Mouse (Mus musculus) limb, embryonic 10.5 days (tissue): ENCODE data around the gene Fam219a. TPM values are rescaled to one million over a fixed set of nuclear protein-coding genes. Genes with fewer than 3 reads are reported as not detected.

Source experiments
- DNase-seq: peaks from one replicate; pipeline ENCODE4 v3.0.0-alpha.2; 2017; ENCODE audit warnings: low spot score
- H3K27ac ChIP-seq: fragments of 300-500 bp; sonication (generic); 2 replicates; pipeline ENCODE4 v1.5.1; 2016; ENCODE audit warnings: mild to moderate bottlenecking
- H3K27me3 ChIP-seq: fragments of 300-500 bp; sonication (generic); 2 replicates; pipeline ENCODE4 v1.6.1; 2016; ENCODE audit warnings: low read depth, mild to moderate bottlenecking; ENCODE audit not compliant: poor library complexity, severe bottlenecking
- H3K36me3 ChIP-seq: fragments of 300-500 bp; sonication (generic); 2 replicates; pipeline ENCODE4 v1.6.1; 2016; ENCODE audit warnings: mild to moderate bottlenecking, moderate library complexity
- H3K4me1 ChIP-seq: fragments of 300-500 bp; sonication (generic); 2 replicates; pipeline ENCODE4 v1.6.1; 2016
- H3K4me3 ChIP-seq: fragments of 300-500 bp; sonication (generic); 2 replicates; pipeline ENCODE4 v1.5.1; 2016; ENCODE audit warnings: mild to moderate bottlenecking, moderate library complexity
- H3K9me3 ChIP-seq: fragments of 300-500 bp; sonication (generic); replicated peaks from 2 replicates; pipeline ENCODE4 v1.6.1; 2016; ENCODE audit warnings: mild to moderate bottlenecking
- WGBS: fragments of 180-500 bp; shearing (Covaris S2); methylation state at CpG from one replicate; pipeline ENCODE4 v1.1.7; 2016; 5-methylcytosine and 5-hydroxymethylcytosine counted together
- polyA plus RNA-seq: library from polyadenylated mRNA; unstranded; fragments of >200 nt; fragmentation: Nextera tagmentation; extraction: Ambion mirVana; gene quantifications from 2 replicates; pipeline ENCODE4 v1.2.1, GENCODE M21; 2016

Gene Fam219a
- 1.1 and 1.9 TPM in 2 replicates for polyA plus RNA-seq

- no peaks in the 10 kb centered on the region for H3K36me3 ChIP-seq
- WGBS, result under 1% methylated on average over 41 of the region's 41 CpGs
- peak; percentile 96 for DNase-seq
- peaks cover 29% of the 10 kb centered on the region for H3K4me1 ChIP-seq
- H3K4me3 ChIP-seq, result peak within 1 kb of the TSS; percentile 80
- H3K9me3 ChIP-seq, result 0 out of 2 replicates have a peak, but pooled peaks cover 1% of the 10 kb centered on the region
- H3K27me3 ChIP-seq, result peaks cover 51% of the 10 kb centered on the region
- peak within 1 kb of the TSS; percentile 68; the same call in 1 of the 2 replicates for H3K27ac ChIP-seq
Measured at GRCm38 (mm10) chr4:41569411-41569885, at the start of gene Fam219a, which contains the start of gene Dnaic1. TSS of gene Fam219a (minus strand) at chr4:41569538. TSS of gene Dnaic1 (plus strand) at chr4:41569775.

- H3K27me3 ChIP-seq, result peaks cover 73% of the 10 kb centered on the region
- no peaks in the 10 kb centered on the region for H3K9me3 ChIP-seq
- peaks cover 27% of the 10 kb centered on the region for H3K4me1 ChIP-seq
- H3K4me3 ChIP-seq, result no peak overlapping the region
- DNase-seq, result no peak
- H3K36me3 ChIP-seq, result no peaks in the 10 kb centered on the region
- no peak overlapping the region for H3K27ac ChIP-seq
- 67% methylated on average over 9 of the region's 9 CpGs for WGBS
Measured at GRCm38 (mm10) chr4:41615661-41616599, 46.6 kb upstream of the Fam219a start.

GRCm38 (mm10) chr4:41614156-41614555 is 44.8 kb upstream of the Fam219a start:
- Histone ChIP-seq H3K4me1 (peaks cover 22% of the 10 kb centered on the region), H3K4me3 (no peak overlapping the region), H3K27me3 (peaks cover 60% of the 10 kb centered on the region), H3K36me3 (no peaks in the 10 kb centered on the region), H3K9me3 (no peaks in the 10 kb centered on the region), H3K27ac (no peak overlapping the region)
- DNase-seq, result peak; percentile 84
- WGBS, result 11% methylated on average over 7 of the region's 7 CpGs

- Histone ChIP-seq H3K27ac (no peak overlapping the region), H3K4me1 (peaks cover 7% of the 10 kb centered on the region; the same call in 1 of the 2 replicates)
- no peak for DNase-seq
Measured at GRCm38 (mm10) chr4:41612166-41612565, 42.8 kb upstream of the Fam219a start.

GRCm38 (mm10) chr4:41610594-41610980 is 41.2 kb upstream of the Fam219a start:
- Histone ChIP-seq H3K27me3 (peaks cover 28% of the 10 kb centered on the region), H3K9me3 (no peaks in the 10 kb centered on the region), H3K27ac (no peak overlapping the region), H3K4me3 (no peak overlapping the region), H3K4me1 (peaks cover 7% of the 10 kb centered on the region; the same call in 1 of the 2 replicates), H3K36me3 (no peaks in the 10 kb centered on the region)
- WGBS, result 42% methylated on average over 6 of the region's 6 CpGs
- DNase-seq, result no peak

More at GRCm38 (mm10) chr4:41612166-41612565, 42.8 kb upstream of the Fam219a start:
- H3K4me3 ChIP-seq, result no peak overlapping the region
- H3K9me3 ChIP-seq, result no peaks in the 10 kb centered on the region
- peaks cover 43% of the 10 kb centered on the region for H3K27me3 ChIP-seq
- no peaks in the 10 kb centered on the region for H3K36me3 ChIP-seq
- whole genome bisulfite sequencing, result 64% methylated on average over 8 of the region's 8 CpGs

- Histone ChIP-seq H3K27me3 (peaks cover 22% of the 10 kb centered on the region), H3K27ac (no peak overlapping the region), H3K36me3 (no peaks in the 10 kb centered on the region), H3K4me3 (no peak overlapping the region), H3K9me3 (no peaks in the 10 kb centered on the region), H3K4me1 (peaks cover 7% of the 10 kb centered on the region; the same call in 1 of the 2 replicates)
- WGBS, result 87% methylated on average over 10 of the region's 10 CpGs
- no peak for DNase-seq
Measured at GRCm38 (mm10) chr4:41609681-41610593, 40.6 kb upstream of the Fam219a start.

- no peaks in the 10 kb centered on the region for H3K9me3 ChIP-seq
- 44% methylated on average over 4 of the region's 4 CpGs for WGBS
- no peak overlapping the region for H3K27ac ChIP-seq
- DNase-seq, result peak; percentile 82
- H3K36me3 ChIP-seq, result no peaks in the 10 kb centered on the region
- peaks cover 37% of the 10 kb centered on the region for H3K27me3 ChIP-seq
- no peaks in the 10 kb centered on the region for H3K4me1 ChIP-seq
- no peak overlapping the region for H3K4me3 ChIP-seq
Measured at GRCm38 (mm10) chr4:41606784-41607183, 37.4 kb upstream of the Fam219a start.

- Histone ChIP-seq H3K36me3 (no peaks in the 10 kb centered on the region), H3K9me3 (no peaks in the 10 kb centered on the region), H3K27ac (no peak overlapping the region), H3K27me3 (peaks cover 27% of the 10 kb centered on the region; the same call in 1 of the 2 replicates), H3K4me1 (no peaks in the 10 kb centered on the region), H3K4me3 (no peak overlapping the region)
- DNase-seq, result no peak
- 52% methylated on average over 8 of the region's 8 CpGs for WGBS
Measured at GRCm38 (mm10) chr4:41604476-41605396, 35.4 kb upstream of the Fam219a start.

- H3K9me3 ChIP-seq, result no peaks in the 10 kb centered on the region
- no peaks in the 10 kb centered on the region for H3K36me3 ChIP-seq
- peaks cover 32% of the 10 kb centered on the region for H3K27me3 ChIP-seq
- no peaks in the 10 kb centered on the region for H3K4me1 ChIP-seq
- WGBS, result 64% methylated on average over 4 of the region's 4 CpGs
- no peak overlapping the region for H3K27ac ChIP-seq
- no peak for DNase-seq
- no peak overlapping the region for H3K4me3 ChIP-seq
Measured at GRCm38 (mm10) chr4:41602818-41603217, 33.5 kb upstream of the Fam219a start.

- Histone ChIP-seq H3K4me1 (no peaks in the 10 kb centered on the region), H3K27ac (no peak overlapping the region), H3K4me3 (no peak overlapping the region), H3K36me3 (no peaks in the 10 kb centered on the region), H3K9me3 (no peaks in the 10 kb centered on the region), H3K27me3 (no peaks in the 10 kb centered on the region)
- no peak for DNase-seq
- WGBS, result 88% methylated on average over 7 of the region's 7 CpGs
Measured at GRCm38 (mm10) chr4:41583353-41583752, 14.0 kb upstream of the Fam219a start.

- no peak for DNase-seq
- no peak overlapping the region for H3K4me3 ChIP-seq
- 36% methylated on average over 6 of the region's 6 CpGs for WGBS
Measured at GRCm38 (mm10) chr4:41575914-41576313, 6.6 kb upstream of the Fam219a start.

More at GRCm38 (mm10) chr4:41575914-41576313, 6.6 kb upstream of the Fam219a start:
- Histone ChIP-seq H3K4me1 (peaks cover 13% of the 10 kb centered on the region; the same call in 1 of the 2 replicates), H3K27ac (no peak overlapping the region), H3K9me3 (no peaks in the 10 kb centered on the region), H3K27me3 (peaks cover 16% of the 10 kb centered on the region), H3K36me3 (no peaks in the 10 kb centered on the region)
